Mouse (Mus musculus) heart, embryonic 16.5 days (tissue): ENCODE results near the gene Samhd1. TPM values are rescaled to one million over a fixed set of nuclear protein-coding genes. Genes with fewer than 3 reads are reported as not detected.
A peak's percentile ranks its signal among the peaks of the same experiment; 100 is the strongest.

Source experiments
- ATAC-seq: fragments of 200-750 bp; cut with Nextera tagmentation; replicated peaks from 2 replicates; pipeline ENCODE4 v1.8.0; 2017; ENCODE audit warnings: moderate number of reproducible peaks; ENCODE audit not compliant: insufficient read depth, low FRiP score; ENCODE audit errors: extremely low read depth
- H3K27ac ChIP-seq: fragments of 300-500 bp; sonication (generic); 2 replicates; pipeline ENCODE4 v1.5.1; 2014; ENCODE audit warnings: mild to moderate bottlenecking, low read length, control low read depth, moderate library complexity
- H3K27me3 ChIP-seq: fragments of 300-500 bp; sonication (generic); 2 replicates; pipeline ENCODE4 v1.6.1; 2014; ENCODE audit warnings: low read length, mixed read lengths; ENCODE audit not compliant: control insufficient read depth, insufficient read depth
- H3K36me3 ChIP-seq: fragments of 300-500 bp; sonication (generic); 2 replicates; pipeline ENCODE4 v1.6.1; 2014; ENCODE audit not compliant: control insufficient read depth, insufficient read depth
- H3K4me1 ChIP-seq: fragments of 300-500 bp; sonication (generic); 2 replicates; pipeline ENCODE4 v1.6.1; 2014; ENCODE audit warnings: low read length, mixed read lengths; ENCODE audit not compliant: control insufficient read depth, insufficient read depth
- H3K4me2 ChIP-seq: fragments of 300-500 bp; sonication (generic); 2 replicates; pipeline ENCODE4 v1.6.1; 2014; ENCODE audit warnings: low read depth, mild to moderate bottlenecking, control low read depth, low read length
- H3K4me3 ChIP-seq: fragments of 300-500 bp; sonication (generic); 2 replicates; pipeline ENCODE4 v1.5.1; 2014; ENCODE audit warnings: mild to moderate bottlenecking, control low read depth, low read length
- H3K9ac ChIP-seq: fragments of 300-500 bp; sonication (generic); 2 replicates; pipeline ENCODE4 v1.6.1; 2014; ENCODE audit warnings: low read length, control low read depth
- H3K9me3 ChIP-seq: fragments of 300-500 bp; sonication (generic); replicated peaks from 2 replicates; pipeline ENCODE4 v1.6.1; 2016; ENCODE audit warnings: low read length; ENCODE audit not compliant: control insufficient read depth
- WGBS: fragments of 180-500 bp; shearing (Covaris S2); extraction: QIAGEN DNeasy Blood & Tissue Kit; methylation state at CpG from one replicate; pipeline ENCODE4 v1.1.7; 2014; 5-methylcytosine and 5-hydroxymethylcytosine counted together
- polyA plus RNA-seq: library from polyadenylated mRNA; unstranded; fragments of >200 nt; fragmentation: Nextera tagmentation; extraction: Ambion mirVana; gene quantifications from 2 replicates; pipeline ENCODE4 v1.2.1, GENCODE M21; 2015

The Samhd1 gene
- polyA plus RNA-seq, 1 experiment from 2014 or later: 17.0 TPM

DNA sequence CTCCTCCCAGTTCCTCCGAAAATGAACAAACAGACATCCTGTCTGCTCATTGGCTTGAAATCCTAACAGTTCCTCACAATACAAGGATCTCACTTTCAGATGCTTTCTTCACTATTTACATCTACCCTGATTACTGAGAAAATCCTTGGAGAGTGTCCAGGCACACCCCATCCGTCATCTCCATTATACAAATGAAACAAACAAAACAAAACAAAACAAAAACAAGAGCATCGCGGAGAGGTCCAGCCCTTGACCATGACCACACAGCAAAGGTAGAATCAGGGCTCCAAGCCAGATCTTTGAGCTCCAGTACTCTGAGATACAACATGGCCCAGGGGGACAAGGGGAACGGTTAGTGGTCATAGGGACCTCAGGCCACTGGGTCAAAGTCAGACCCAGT, 60.3 kb downstream of the Samhd1 start:
- H3K36me3 ChIP-seq: no peaks in the 10 kb centered on the region
- peaks cover 75% of the 10 kb centered on the region for H3K4me1 ChIP-seq
- H3K27me3 ChIP-seq: no peaks in the 10 kb centered on the region
- no peaks in the 10 kb centered on the region for H3K9me3 ChIP-seq
- no peak overlapping the region; the same call in 1 of the 2 replicates for H3K4me3 ChIP-seq
- 69% methylated on average over 5 of the region's 5 CpGs for WGBS
- H3K4me2 ChIP-seq: peak overlapping the region; percentile 91; the same call in 1 of the 2 replicates
- ATAC-seq: no peak
- H3K9ac ChIP-seq: 0 out of 2 replicates have a peak overlapping the region, but pooled peaks have one; percentile 26
- 0 out of 2 replicates have a peak overlapping the region, but pooled peaks have one; percentile 26 for H3K27ac ChIP-seq

DNA sequence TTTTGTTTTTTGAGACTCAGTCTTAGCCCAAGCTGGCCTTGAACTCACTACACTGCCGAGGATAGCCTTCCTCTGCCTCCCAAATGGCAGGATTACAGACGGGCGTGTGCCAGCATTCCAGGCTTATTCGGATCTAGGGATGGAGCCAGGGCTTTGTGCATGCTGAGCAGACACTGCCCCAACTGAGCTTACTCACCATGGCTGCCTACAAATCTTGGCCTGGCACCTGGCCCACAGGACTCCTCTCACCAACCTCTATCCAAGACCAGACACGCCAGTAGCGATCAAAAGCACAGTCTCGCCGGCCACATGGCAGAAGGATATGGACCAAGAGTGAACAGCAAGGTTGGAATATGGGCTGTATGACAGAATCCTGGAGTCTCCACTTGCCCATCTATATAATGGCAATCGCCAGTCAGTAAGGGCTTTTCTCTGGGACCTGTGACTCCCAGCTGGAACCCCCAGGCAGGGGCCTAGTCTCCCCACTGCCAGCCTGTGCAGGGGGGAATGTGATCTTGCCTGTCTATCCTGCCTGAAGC, 60.8 kb downstream of the Samhd1 start:
- H3K4me2 ChIP-seq: peak overlapping the region; percentile 91; the same call in 1 of the 2 replicates
- H3K9ac ChIP-seq: no peak overlapping the region
- no peaks in the 10 kb centered on the region for H3K27me3 ChIP-seq
- H3K4me3 ChIP-seq: no peak overlapping the region
- no peaks in the 10 kb centered on the region for H3K36me3 ChIP-seq
- peaks cover 81% of the 10 kb centered on the region for H3K4me1 ChIP-seq
- H3K27ac ChIP-seq: peak overlapping the region; percentile 30
- 62% methylated on average over 9 of the region's 9 CpGs for WGBS
- no peaks in the 10 kb centered on the region for H3K9me3 ChIP-seq
- ATAC-seq: no peak

DNA sequence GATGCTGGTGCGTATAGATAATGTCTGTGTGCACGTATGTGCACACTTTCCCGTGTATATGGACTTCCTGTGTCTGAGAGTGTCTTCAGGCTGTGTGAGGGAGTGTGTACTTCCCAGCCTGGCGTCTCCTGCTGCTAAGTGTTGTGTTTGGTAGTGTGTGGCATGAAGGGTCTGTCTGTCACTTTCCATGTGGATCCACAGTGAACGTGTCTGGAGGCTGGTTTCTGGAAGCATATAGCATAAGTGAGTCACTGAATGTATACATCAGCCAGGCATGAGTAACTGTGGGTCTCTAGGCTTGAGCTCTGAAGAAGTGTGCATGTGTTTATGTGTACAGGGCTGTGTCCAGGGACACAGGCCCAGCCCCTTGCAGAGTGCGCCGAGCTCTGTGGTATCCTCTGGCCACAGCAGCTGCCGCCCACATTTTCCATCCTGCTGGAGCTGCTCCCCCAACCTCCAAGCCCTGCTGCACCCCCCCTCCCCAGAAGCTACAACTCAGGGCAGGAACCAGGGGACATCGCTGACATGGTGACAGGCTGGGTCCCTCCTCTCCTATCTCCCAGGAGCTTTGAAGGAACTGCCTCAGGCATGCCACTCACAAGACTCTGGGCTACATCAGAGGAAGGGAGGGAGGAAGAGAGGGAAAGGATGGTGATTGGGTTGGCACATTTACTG, 61.5 kb downstream of the Samhd1 start:
- Histone ChIP-seq H3K4me2 (no peak overlapping the region), H3K9me3 (no peaks in the 10 kb centered on the region), H3K27me3 (no peaks in the 10 kb centered on the region), H3K4me1 (peaks cover 88% of the 10 kb centered on the region), H3K4me3 (no peak overlapping the region), H3K36me3 (no peaks in the 10 kb centered on the region), H3K27ac (0 out of 2 replicates have a peak overlapping the region, but pooled peaks have one; percentile 30), H3K9ac (no peak overlapping the region)
- no peak for ATAC-seq
- WGBS: 54% methylated on average over 9 of the region's 9 CpGs

DNA sequence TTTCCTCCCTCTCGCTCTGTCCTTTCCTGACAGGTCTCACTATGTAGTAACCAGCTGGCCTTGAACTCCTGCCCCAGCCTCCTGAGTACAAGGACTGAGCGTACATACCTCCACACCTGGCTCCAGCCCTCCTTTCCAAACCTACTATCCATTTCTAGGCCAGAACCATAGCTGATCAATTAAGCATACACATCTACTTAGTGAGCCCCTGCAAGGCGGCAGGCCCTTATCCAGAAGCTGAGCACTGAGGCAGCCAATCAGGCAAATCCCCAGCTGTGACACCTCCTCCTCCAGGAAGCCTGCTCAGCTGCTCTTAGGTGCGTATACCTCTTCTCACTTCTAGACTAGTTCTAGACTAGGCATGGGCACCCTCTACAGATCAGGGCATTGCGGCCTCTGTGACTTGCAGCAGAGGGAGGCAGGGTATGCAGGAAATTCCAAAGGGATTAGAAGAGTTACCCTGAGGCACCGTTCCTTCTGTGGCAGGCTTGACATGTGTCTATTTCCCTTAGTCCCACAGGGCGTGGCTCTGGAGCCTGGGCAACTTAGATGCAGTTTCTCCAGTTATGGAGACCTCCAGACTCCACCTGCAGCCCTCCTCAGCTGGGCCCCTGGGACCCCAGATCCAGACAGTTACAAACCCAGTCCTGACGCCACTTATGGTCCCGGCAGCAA, 62.6 kb downstream of the Samhd1 start:
- no peak overlapping the region for H3K4me3 ChIP-seq
- H3K27me3 ChIP-seq: no peaks in the 10 kb centered on the region
- no peak overlapping the region for H3K9ac ChIP-seq
- WGBS: 66% methylated on average over 9 of the region's 9 CpGs
- no peak for ATAC-seq
- H3K27ac ChIP-seq: 0 out of 2 replicates have a peak overlapping the region, but pooled peaks have one; percentile 20
- H3K36me3 ChIP-seq: no peaks in the 10 kb centered on the region
- H3K4me1 ChIP-seq: peaks cover 92% of the 10 kb centered on the region
- no peak overlapping the region for H3K4me2 ChIP-seq
- no peaks in the 10 kb centered on the region for H3K9me3 ChIP-seq

DNA sequence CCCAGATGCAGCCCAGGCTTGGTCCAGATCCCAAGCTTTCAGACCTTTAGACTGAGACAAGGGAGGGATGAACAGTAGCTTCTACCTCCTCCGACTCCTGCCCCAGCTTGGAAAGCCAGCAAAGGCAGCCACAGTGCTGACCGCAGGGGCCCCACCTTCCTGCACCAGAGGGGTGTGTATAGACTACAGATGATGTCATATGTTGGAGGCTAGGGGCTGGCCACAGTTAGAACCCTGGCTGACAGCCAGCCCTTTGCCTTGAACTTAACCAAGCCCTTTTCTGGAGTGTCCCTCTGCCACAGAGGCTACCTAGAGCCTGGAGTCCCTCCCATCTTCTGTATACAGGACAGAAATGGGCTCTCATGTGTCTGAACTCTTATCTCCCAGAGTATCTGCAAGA, 63.5 kb downstream of the Samhd1 start:
- 0 out of 2 replicates have a peak overlapping the region, but pooled peaks have one; percentile 2 for H3K4me3 ChIP-seq
- no peaks in the 10 kb centered on the region for H3K27me3 ChIP-seq
- H3K27ac ChIP-seq: peak overlapping the region; percentile 80
- H3K36me3 ChIP-seq: no peaks in the 10 kb centered on the region
- peaks cover 92% of the 10 kb centered on the region for H3K4me1 ChIP-seq
- H3K9ac ChIP-seq: peak overlapping the region; percentile 56
- WGBS: 6% methylated on average over 2 of the region's 2 CpGs
- H3K9me3 ChIP-seq: no peaks in the 10 kb centered on the region
- H3K4me2 ChIP-seq: peak overlapping the region; percentile 53
- ATAC-seq: peak; percentile 70

DNA sequence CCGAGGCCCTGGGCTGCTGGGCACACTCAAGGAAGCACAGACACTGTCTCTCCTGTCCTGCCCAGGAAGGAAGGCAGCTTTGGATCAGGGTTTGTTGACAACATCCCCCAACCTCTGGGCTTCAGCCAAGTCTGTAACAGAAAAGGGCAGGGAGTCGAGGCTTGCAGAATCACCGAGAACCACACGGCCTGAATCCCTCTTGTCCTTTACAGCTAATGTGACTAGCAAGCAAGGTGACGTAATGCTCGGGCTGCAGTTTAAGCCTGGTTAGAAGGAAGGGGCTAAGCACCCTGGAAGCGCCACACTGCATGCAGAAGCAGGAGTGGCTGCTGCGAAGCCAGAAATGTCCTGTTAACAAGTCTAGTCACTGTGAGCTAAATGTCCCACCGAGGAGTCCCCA, 64.7 kb downstream of the Samhd1 start:
- peak; percentile 30 for ATAC-seq
- Histone ChIP-seq H3K9me3 (no peaks in the 10 kb centered on the region), H3K4me1 (peaks cover 91% of the 10 kb centered on the region), H3K27me3 (no peaks in the 10 kb centered on the region), H3K4me2 (peak overlapping the region; percentile 16; the same call in 1 of the 2 replicates), H3K36me3 (no peaks in the 10 kb centered on the region), H3K9ac (peak overlapping the region; percentile 46), H3K27ac (peak overlapping the region; percentile 80), H3K4me3 (no peak overlapping the region)
- 7% methylated on average over 9 of the region's 9 CpGs for WGBS

DNA sequence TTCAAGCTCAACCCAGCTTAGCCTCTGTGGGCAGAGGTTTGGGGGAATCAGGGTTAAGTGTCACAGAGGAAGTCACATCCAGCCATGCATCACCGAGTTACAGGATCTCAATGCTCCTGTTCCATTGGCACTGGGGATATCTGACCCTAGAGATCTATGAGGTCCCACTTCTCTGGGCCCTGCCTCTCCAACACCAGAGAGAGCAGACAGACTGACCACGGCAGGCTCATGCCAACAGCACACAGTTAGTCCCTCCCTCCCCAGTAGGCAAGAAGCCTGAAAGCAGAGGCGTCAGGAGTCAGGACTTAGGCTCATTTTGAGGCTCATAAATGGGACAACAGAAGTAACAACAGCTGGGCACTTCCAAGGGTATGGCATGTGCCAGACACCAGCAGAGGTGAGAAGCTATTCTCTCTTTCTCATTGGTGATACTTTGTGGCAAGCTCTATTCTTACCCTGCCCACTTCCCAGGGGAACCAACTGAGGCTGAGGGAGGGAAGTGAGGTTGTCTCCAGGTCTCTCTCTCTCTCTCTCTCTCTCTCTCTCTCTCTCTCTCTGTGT, 65.2 kb downstream of the Samhd1 start:
- Histone ChIP-seq H3K4me1 (peaks cover 91% of the 10 kb centered on the region), H3K36me3 (no peaks in the 10 kb centered on the region), H3K9me3 (no peaks in the 10 kb centered on the region), H3K4me2 (peak overlapping the region; percentile 16; the same call in 1 of the 2 replicates), H3K27me3 (no peaks in the 10 kb centered on the region), H3K4me3 (no peak overlapping the region), H3K9ac (peak overlapping the region; percentile 46), H3K27ac (peak overlapping the region; percentile 80)
- 23% methylated on average over 3 of the region's 3 CpGs for WGBS
- no peak for ATAC-seq

DNA sequence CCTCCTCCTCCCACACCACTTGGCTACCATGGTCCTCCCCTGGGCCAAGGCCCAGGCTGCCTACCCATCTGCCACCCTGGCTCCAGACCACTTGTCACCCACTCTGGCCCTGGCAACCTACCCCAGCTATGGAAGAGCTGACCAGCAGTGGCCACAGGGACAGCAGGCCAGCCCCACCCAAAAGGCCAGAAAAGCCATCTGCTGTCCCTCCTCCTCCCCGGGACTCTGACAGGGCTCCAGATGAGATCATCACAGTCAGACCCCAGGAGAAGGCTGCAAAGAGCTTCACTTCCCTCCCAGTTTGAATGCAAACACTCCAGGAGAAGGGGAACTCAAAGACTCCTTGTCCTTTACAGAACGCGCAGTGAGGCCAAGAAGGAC, 65.7 kb downstream of the Samhd1 start:
- H3K9ac ChIP-seq: peak overlapping the region; percentile 46
- H3K4me3 ChIP-seq: no peak overlapping the region
- H3K4me2 ChIP-seq: peak overlapping the region; percentile 25; the same call in 1 of the 2 replicates
- peak overlapping the region; percentile 80 for H3K27ac ChIP-seq
- WGBS: 38% methylated on average over 3 of the region's 3 CpGs
- no peaks in the 10 kb centered on the region for H3K36me3 ChIP-seq
- ATAC-seq: no peak
- no peaks in the 10 kb centered on the region for H3K27me3 ChIP-seq
- peaks cover 91% of the 10 kb centered on the region for H3K4me1 ChIP-seq
- H3K9me3 ChIP-seq: no peaks in the 10 kb centered on the region
